In the genomic region with DNA sequence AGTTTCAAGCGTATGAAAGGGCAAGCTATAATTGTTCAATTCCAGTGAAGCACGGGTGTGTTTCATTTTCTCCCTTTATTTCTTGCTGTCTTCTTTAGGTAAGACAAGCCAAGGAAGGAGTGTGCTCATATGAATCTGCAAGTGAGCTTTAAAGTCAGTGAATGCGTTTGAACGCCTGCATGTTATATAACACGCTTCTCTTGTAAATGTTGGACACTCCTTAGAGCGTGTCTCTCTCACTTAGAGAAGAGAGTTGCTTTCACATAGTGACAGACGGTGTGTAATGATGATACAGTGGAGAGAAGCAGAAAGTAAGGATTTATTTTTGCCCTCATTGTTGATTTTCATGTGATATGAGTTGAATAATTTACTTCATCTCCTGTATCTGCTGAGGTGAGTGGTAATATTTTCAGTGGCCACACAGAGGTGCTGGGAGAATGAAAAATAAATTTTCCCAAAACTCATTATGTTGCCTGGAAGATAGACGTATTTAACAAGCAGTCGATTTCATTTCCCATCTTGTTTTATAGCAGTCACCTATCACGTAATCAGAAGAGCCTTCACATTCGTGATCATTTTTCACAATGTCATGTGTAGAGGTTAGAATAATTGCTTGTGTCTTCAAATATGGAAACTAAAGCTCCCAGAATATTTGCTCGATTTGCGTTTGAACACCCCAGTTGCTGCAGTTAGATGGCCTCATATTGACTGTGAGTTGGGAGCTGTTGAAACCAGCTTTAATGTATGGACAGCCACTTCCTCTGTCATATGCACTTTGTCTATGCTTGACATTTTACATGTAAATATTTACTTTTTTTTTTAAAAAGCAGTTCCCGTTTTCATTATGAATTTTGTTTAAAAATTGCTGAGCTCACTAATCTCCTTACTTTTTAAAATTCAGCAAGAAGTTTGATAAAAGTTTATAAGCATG, we compare ENCODE assay signal across 15 mouse cellular contexts.
DNase-seq lines count a peak whose midpoint lies in the region; ATAC-seq and TF ChIP-seq lines count a peak whose summit lies in the region.
"Had no signal": no experiment of that assay in that cellular context is flagged by ENCODE, and none has a peak within 500 bp of the region (broad histone marks: within the 10 kb centered on the region; RNA-seq: fewer than 3 reads in every experiment).

No protein-coding gene starts in this region.

- H3K27ac ChIP-seq in heart, embryonic 12.5 days (ENCODE audit: poor library complexity, severe bottlenecking), result no peak overlapping the region
- H3K27ac ChIP-seq in left cerebral cortex, adult 2 months, result no peak overlapping the region
- H3K27ac ChIP-seq in intestine, postnatal 0 days (ENCODE audit: low read depth, low read length), result peak overlapping the region; percentile 17; the same call in 1 of the 2 replicates
- H3K27ac ChIP-seq: hindbrain, embryonic 14.5 days; neural tube, embryonic 13.5 days had no signal

- no peak overlapping the region for H3K4me3 ChIP-seq in heart, embryonic 12.5 days
- H3K4me3 ChIP-seq in left cerebral cortex, adult 2 months, result no peak overlapping the region
- H3K4me3 ChIP-seq in intestine, postnatal 0 days (ENCODE audit: low read depth, low read length), result no peak overlapping the region
- H3K4me3 ChIP-seq: neural tube, embryonic 13.5 days had no signal

- H3K4me1 ChIP-seq in heart, embryonic 12.5 days (replicated peaks), result peaks cover 7% of the 10 kb centered on the region; the same call in 1 of the 2 replicates
- peaks cover 3% of the 10 kb centered on the region; the same call in 1 of the 2 replicates for H3K4me1 ChIP-seq in intestine, postnatal 0 days (replicated peaks; ENCODE audit: control insufficient read depth, insufficient read depth, low read length)

- CTCF ChIA-PET in Patski (lab: Charles Lee), result interaction anchor here (0.7 kb wide), 1 partner anchor 178 kb away, joined by 3 read pairs; no protein-coding TSS in a partner anchor

- peak; percentile 31 for TF ChIP-seq CTCF in left cerebral cortex, adult 2 months (IDR thresholded peaks at IDR 0.05)
- TF ChIP-seq CTCF in Patski (IDR thresholded peaks at IDR 0.05), result peak; percentile 12
- TF ChIP-seq CTCF in intestine, postnatal 0 days (IDR thresholded peaks at IDR 0.05; ENCODE audit: low read depth), result peak; percentile 44

- DNase-seq in heart, adult 11 months, result peak; percentile 55
- no peak for DNase-seq in left cerebral cortex, adult 2 months (ENCODE audit: extremely low spot score in 1 of 2, low spot score in 2 of 2)
- DNase-seq in left cerebral cortex, postnatal 10 days (ENCODE audit: extremely low spot score in 1 of 2, low spot score in 2 of 2), result no peak
- DNase-seq in Patski (ENCODE audit: low read depth, low spot score), result no peak
- DNase-seq in adrenal gland, postnatal 4 days (ENCODE audit: low spot score in 2 of 2), result no peak
- DNase-seq in spleen, postnatal 10 days (ENCODE audit: low spot score in 2 of 2), result no peak
- DNase-seq: adrenal gland, postnatal 25 days; B cell, adult 2 months; thymus, adult 18-20 months had no signal

- in situ Hi-C loops in Patski (cut with MboI; ENCODE audit: low pct_unique_long_range_greater_than_20kb), result no loop called here

- ATAC-seq in heart, embryonic 12.5 days (ENCODE audit: insufficient number of reproducible peaks, low FRiP score), result no peak
- no peak for ATAC-seq in Patski
- ATAC-seq in intestine, postnatal 0 days, result no peak
- ATAC-seq: midbrain, embryonic 16.5 days had no signal

- WGBS in heart, embryonic 12.5 days, result 84% methylated on average over 14 of the region's 14 CpGs
- WGBS in intestine, postnatal 0 days, result 42% methylated on average over 14 of the region's 14 CpGs

- H3K9me3 ChIP-seq in heart, embryonic 12.5 days (replicated peaks), result peaks cover 7% of the 10 kb centered on the region; the same call in 1 of the 2 replicates
- no peaks in the 10 kb centered on the region for H3K9me3 ChIP-seq in intestine, postnatal 0 days (ENCODE audit: control insufficient read depth)
- H3K9me3 ChIP-seq: neural tube, embryonic 13.5 days had no signal

- intact Hi-C loops in left cerebral cortex, adult 2 months (cut with DNase I), result loop anchor here (5.0 kb wide), 1 partner anchor 607 kb away; no protein-coding TSS in a partner anchor
- intact Hi-C loops in left cerebral cortex, postnatal 10 days (cut with DNase I), result loop anchor here (10.0 kb wide), 1 partner anchor 620 kb away; no protein-coding TSS in a partner anchor

- no peaks in the 10 kb centered on the region for H3K27me3 ChIP-seq in heart, embryonic 12.5 days (replicated peaks)
- no peaks in the 10 kb centered on the region for H3K27me3 ChIP-seq in Patski
- H3K27me3 ChIP-seq in intestine, postnatal 0 days (replicated peaks; ENCODE audit: control insufficient read depth, insufficient read depth, low read length), result no peaks in the 10 kb centered on the region
- H3K27me3 ChIP-seq: neural tube, embryonic 13.5 days had no signal

- H3K4me2 ChIP-seq in heart, embryonic 12.5 days, result no peak overlapping the region
- H3K4me2 ChIP-seq in intestine, postnatal 0 days (replicated peaks; ENCODE audit: low read depth), result no peak overlapping the region
- H3K4me2 ChIP-seq: hindbrain, embryonic 14.5 days; liver, embryonic 11.5 days; neural tube, embryonic 13.5 days had no signal

- H3K9ac ChIP-seq in heart, embryonic 12.5 days, result no peak overlapping the region
- no peak overlapping the region for H3K9ac ChIP-seq in intestine, postnatal 0 days (ENCODE audit: low read depth, low read length)
- H3K9ac ChIP-seq: hindbrain, embryonic 14.5 days; neural tube, embryonic 13.5 days had no signal

- no peaks in the 10 kb centered on the region for H3K36me3 ChIP-seq in heart, embryonic 12.5 days
- no peaks in the 10 kb centered on the region for H3K36me3 ChIP-seq in intestine, postnatal 0 days (ENCODE audit: control insufficient read depth, insufficient read depth)
- H3K36me3 ChIP-seq: neural tube, embryonic 13.5 days had no signal

- POLR2A ChIA-PET in Patski (lab: Charles Lee), result interaction anchor here (0.8 kb wide), 1 partner anchor 17 kb away, joined by 3 read pairs; no protein-coding TSS in a partner anchor
